Mouse (Mus musculus): ENCODE measurements at regions not wholly inside any gene's neighbourhood (a gene's known extent, or its start where the extent isn't known, plus 50 kb on each side); places are given as distances from the start of the nearest gene placed in this dataset.

DNA sequence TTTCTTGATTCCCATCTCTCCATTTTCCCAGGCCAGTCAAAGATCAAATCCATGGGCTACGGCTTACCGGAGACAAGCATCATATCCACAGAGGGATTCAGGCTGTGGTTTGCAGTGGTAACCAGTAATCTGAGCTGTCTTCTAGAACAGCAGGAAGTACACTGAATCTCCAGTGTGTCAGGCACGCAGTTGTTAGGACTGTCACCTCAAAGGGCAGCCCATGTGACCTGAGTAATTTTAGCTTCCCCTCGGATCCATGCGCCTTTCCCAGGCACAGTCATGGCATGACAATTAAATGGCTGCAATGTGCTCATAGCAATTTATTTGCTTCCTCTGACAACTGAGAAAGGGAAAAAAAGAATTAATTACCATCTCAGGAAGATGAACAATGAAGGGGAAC, 98.2 kb downstream of the Snx19 start:
- whole genome bisulfite sequencing: 70% methylated on average over 5 of the region's 5 CpGs
- ATAC-seq (ENCODE audit: insufficient read depth, low FRiP score): no peak

GRCm38 (mm10) chr9:30524401-30525066, 97.6 kb downstream of the Snx19 start:
- no peaks in the 10 kb centered on the region for H3K27me3 ChIP-seq (ENCODE audit: control insufficient read depth, insufficient read depth, low read length)
- no peaks in the 10 kb centered on the region for H3K9me3 ChIP-seq (replicated peaks; ENCODE audit: control insufficient read depth, low read length)
- no peaks in the 10 kb centered on the region for H3K4me1 ChIP-seq (ENCODE audit: control insufficient read depth, insufficient read depth, low read length)
- no peak overlapping the region for H3K4me2 ChIP-seq (ENCODE audit: low read depth, low read length)
- WGBS: 78% methylated on average over 6 of the region's 6 CpGs
- no peak overlapping the region for H3K4me3 ChIP-seq (replicated peaks; ENCODE audit: low read length)
- no peak overlapping the region for H3K27ac ChIP-seq (ENCODE audit: low read length)
- H3K9ac ChIP-seq (ENCODE audit: low read length): no peak overlapping the region
- ATAC-seq (ENCODE audit: insufficient read depth, low FRiP score): no peak
- no peaks in the 10 kb centered on the region for H3K36me3 ChIP-seq (ENCODE audit: control insufficient read depth, insufficient read depth, low read length)

More for the DNA sequence above, 98.2 kb downstream of the Snx19 start:
- no peaks in the 10 kb centered on the region for H3K27me3 ChIP-seq (ENCODE audit: control insufficient read depth, insufficient read depth, low read length)
- H3K27ac ChIP-seq (ENCODE audit: low read length): no peak overlapping the region
- no peaks in the 10 kb centered on the region for H3K36me3 ChIP-seq (ENCODE audit: control insufficient read depth, insufficient read depth, low read length)
- no peaks in the 10 kb centered on the region for H3K9me3 ChIP-seq (replicated peaks; ENCODE audit: control insufficient read depth, low read length)
- H3K4me1 ChIP-seq (ENCODE audit: control insufficient read depth, insufficient read depth, low read length): no peaks in the 10 kb centered on the region
- no peak overlapping the region for H3K4me2 ChIP-seq (ENCODE audit: low read depth, low read length)
- H3K4me3 ChIP-seq (replicated peaks; ENCODE audit: low read length): no peak overlapping the region
- H3K9ac ChIP-seq (ENCODE audit: low read length): no peak overlapping the region

GRCm38 (mm10) chr9:30523852-30524251, 96.9 kb downstream of the Snx19 start:
- Histone ChIP-seq H3K27ac (ENCODE audit: low read length) (no peak overlapping the region), H3K4me3 (replicated peaks; ENCODE audit: low read length) (no peak overlapping the region), H3K4me2 (ENCODE audit: low read depth, low read length) (no peak overlapping the region), H3K9me3 (replicated peaks; ENCODE audit: control insufficient read depth, low read length) (no peaks in the 10 kb centered on the region), H3K36me3 (ENCODE audit: control insufficient read depth, insufficient read depth, low read length) (no peaks in the 10 kb centered on the region), H3K9ac (ENCODE audit: low read length) (no peak overlapping the region), H3K4me1 (ENCODE audit: control insufficient read depth, insufficient read depth, low read length) (no peaks in the 10 kb centered on the region), H3K27me3 (ENCODE audit: control insufficient read depth, insufficient read depth, low read length) (no peaks in the 10 kb centered on the region)
- 88% methylated on average over 2 of the region's 2 CpGs for WGBS
- ATAC-seq (ENCODE audit: insufficient read depth, low FRiP score): no peak

- no peaks in the 10 kb centered on the region for H3K27me3 ChIP-seq (ENCODE audit: control insufficient read depth, insufficient read depth, low read length)
Measured at GRCm38 (mm10) chr9:30522595-30523350, 95.9 kb downstream of the Snx19 start.

GRCm38 (mm10) chr9:30521556-30522240, 94.8 kb downstream of the Snx19 start:
- no peaks in the 10 kb centered on the region for H3K27me3 ChIP-seq (ENCODE audit: control insufficient read depth, insufficient read depth, low read length)
- no peak overlapping the region for H3K27ac ChIP-seq (ENCODE audit: low read length)
- H3K4me3 ChIP-seq (replicated peaks; ENCODE audit: low read length): no peak overlapping the region
- ATAC-seq (ENCODE audit: insufficient read depth, low FRiP score): no peak
- no peak overlapping the region for H3K4me2 ChIP-seq (ENCODE audit: low read depth, low read length)
- H3K9me3 ChIP-seq (replicated peaks; ENCODE audit: control insufficient read depth, low read length): no peaks in the 10 kb centered on the region
- 83% methylated on average over 6 of the region's 6 CpGs for WGBS
- no peaks in the 10 kb centered on the region for H3K4me1 ChIP-seq (ENCODE audit: control insufficient read depth, insufficient read depth, low read length)
- no peak overlapping the region for H3K9ac ChIP-seq (ENCODE audit: low read length)
- no peaks in the 10 kb centered on the region for H3K36me3 ChIP-seq (ENCODE audit: control insufficient read depth, insufficient read depth, low read length)

More at GRCm38 (mm10) chr9:30522595-30523350, 95.9 kb downstream of the Snx19 start:
- no peaks in the 10 kb centered on the region for H3K36me3 ChIP-seq (ENCODE audit: control insufficient read depth, insufficient read depth, low read length)
- H3K4me1 ChIP-seq (ENCODE audit: control insufficient read depth, insufficient read depth, low read length): no peaks in the 10 kb centered on the region
- no peak overlapping the region for H3K4me2 ChIP-seq (ENCODE audit: low read depth, low read length)
- ATAC-seq (ENCODE audit: insufficient read depth, low FRiP score): no peak
- no peak overlapping the region for H3K27ac ChIP-seq (ENCODE audit: low read length)
- 67% methylated on average over 10 of the region's 10 CpGs for WGBS
- H3K9me3 ChIP-seq (replicated peaks; ENCODE audit: control insufficient read depth, low read length): no peaks in the 10 kb centered on the region
- H3K4me3 ChIP-seq (replicated peaks; ENCODE audit: low read length): no peak overlapping the region
- no peak overlapping the region for H3K9ac ChIP-seq (ENCODE audit: low read length)

GRCm38 (mm10) chr9:30520853-30521439, 94.0 kb downstream of the Snx19 start:
- peak; percentile 10; the same call in 1 of the 2 replicates for ATAC-seq (ENCODE audit: insufficient read depth, low FRiP score)
- Histone ChIP-seq H3K4me3 (replicated peaks; ENCODE audit: low read length) (no peak overlapping the region), H3K4me2 (ENCODE audit: low read depth, low read length) (no peak overlapping the region), H3K9ac (ENCODE audit: low read length) (no peak overlapping the region), H3K9me3 (replicated peaks; ENCODE audit: control insufficient read depth, low read length) (no peaks in the 10 kb centered on the region), H3K27me3 (ENCODE audit: control insufficient read depth, insufficient read depth, low read length) (no peaks in the 10 kb centered on the region), H3K4me1 (ENCODE audit: control insufficient read depth, insufficient read depth, low read length) (no peaks in the 10 kb centered on the region), H3K36me3 (ENCODE audit: control insufficient read depth, insufficient read depth, low read length) (no peaks in the 10 kb centered on the region), H3K27ac (ENCODE audit: low read length) (no peak overlapping the region)
- 43% methylated on average over 9 of the region's 9 CpGs for WGBS

- Histone ChIP-seq H3K4me3 (replicated peaks; ENCODE audit: low read length) (no peak overlapping the region), H3K36me3 (ENCODE audit: control insufficient read depth, insufficient read depth, low read length) (no peaks in the 10 kb centered on the region), H3K4me2 (ENCODE audit: low read depth, low read length) (no peak overlapping the region), H3K9me3 (replicated peaks; ENCODE audit: control insufficient read depth, low read length) (no peaks in the 10 kb centered on the region), H3K4me1 (ENCODE audit: control insufficient read depth, insufficient read depth, low read length) (no peaks in the 10 kb centered on the region), H3K27me3 (ENCODE audit: control insufficient read depth, insufficient read depth, low read length) (no peaks in the 10 kb centered on the region), H3K27ac (ENCODE audit: low read length) (no peak overlapping the region), H3K9ac (ENCODE audit: low read length) (no peak overlapping the region)
- WGBS: 97% methylated on average over 1 of the region's 1 CpGs
- no peak for ATAC-seq (ENCODE audit: insufficient read depth, low FRiP score)
Measured at GRCm38 (mm10) chr9:30520116-30520515, 93.2 kb downstream of the Snx19 start.

- Histone ChIP-seq H3K36me3 (ENCODE audit: control insufficient read depth, insufficient read depth, low read length) (no peaks in the 10 kb centered on the region), H3K4me2 (ENCODE audit: low read depth, low read length) (no peak overlapping the region), H3K27me3 (ENCODE audit: control insufficient read depth, insufficient read depth, low read length) (no peaks in the 10 kb centered on the region), H3K9ac (ENCODE audit: low read length) (no peak overlapping the region), H3K9me3 (replicated peaks; ENCODE audit: control insufficient read depth, low read length) (no peaks in the 10 kb centered on the region), H3K4me1 (ENCODE audit: control insufficient read depth, insufficient read depth, low read length) (no peaks in the 10 kb centered on the region), H3K4me3 (replicated peaks; ENCODE audit: low read length) (no peak overlapping the region), H3K27ac (ENCODE audit: low read length) (no peak overlapping the region)
- 97% methylated on average over 1 of the region's 1 CpGs for WGBS
- no peak for ATAC-seq (ENCODE audit: insufficient read depth, low FRiP score)
Measured at GRCm38 (mm10) chr9:30519231-30519630, 92.3 kb downstream of the Snx19 start.
